Mouse (Mus musculus) kidney, embryonic 15.5 days (tissue): ENCODE data around the gene Sag. TPM values are rescaled to one million over a fixed set of nuclear protein-coding genes. Genes with fewer than 3 reads are reported as not detected.
A peak's percentile ranks its signal among the peaks of the same experiment; 100 is the strongest.
"Not testable (repeated sequence)": the region's sequence is repeated elsewhere in the genome, so short reads cannot be mapped to it uniquely, and the experiment has no call there.

Experiments used
- ATAC-seq: fragments of 200-750 bp; cut with Nextera tagmentation; replicated peaks from 2 replicates; pipeline ENCODE4 v1.8.0; 2017; ENCODE audit warnings: moderate TSS enrichment; ENCODE audit not compliant: low FRiP score
- H3K27ac ChIP-seq: fragments of 300-500 bp; sonication (generic); 2 replicates; pipeline ENCODE4 v1.5.1; 2015; ENCODE audit warnings: mild to moderate bottlenecking, inconsistent platforms
- H3K27me3 ChIP-seq: fragments of 300-500 bp; sonication (generic); 2 replicates; pipeline ENCODE4 v1.6.1; 2015; ENCODE audit warnings: inconsistent platforms
- H3K36me3 ChIP-seq: fragments of 300-500 bp; sonication (generic); 2 replicates; pipeline ENCODE4 v1.6.1; 2015; ENCODE audit warnings: inconsistent platforms
- H3K4me1 ChIP-seq: fragments of 300-500 bp; sonication (generic); 2 replicates; pipeline ENCODE4 v1.6.1; 2015; ENCODE audit warnings: inconsistent platforms
- H3K4me2 ChIP-seq: fragments of 300-500 bp; sonication (generic); 2 replicates; pipeline ENCODE4 v1.6.1; 2015; ENCODE audit warnings: moderate library complexity, mild to moderate bottlenecking, inconsistent platforms
- H3K4me3 ChIP-seq: fragments of 300-500 bp; sonication (generic); replicated peaks from 2 replicates; pipeline ENCODE4 v1.5.1; 2015; ENCODE audit warnings: mild to moderate bottlenecking, inconsistent platforms
- H3K9ac ChIP-seq: fragments of 300-500 bp; sonication (generic); 2 replicates; pipeline ENCODE4 v1.6.1; 2015; ENCODE audit warnings: mild to moderate bottlenecking, inconsistent platforms
- H3K9me3 ChIP-seq: fragments of 300-500 bp; sonication (generic); replicated peaks from 2 replicates; pipeline ENCODE4 v1.6.1; 2016; ENCODE audit warnings: inconsistent platforms
- WGBS: fragments of 180-500 bp; shearing (Covaris S2); methylation state at CpG from one replicate; pipeline ENCODE4 v1.1.7; 2015; ENCODE audit warnings: mixed read lengths; 5-methylcytosine and 5-hydroxymethylcytosine counted together
- polyA plus RNA-seq: library from polyadenylated mRNA; unstranded; fragments of >200 nt; fragmentation: Nextera tagmentation; extraction: Ambion mirVana; gene quantifications from 2 replicates; pipeline ENCODE4 v1.2.1, GENCODE M21; 2015

The Sag gene
- polyA plus RNA-seq, 1 experiment from 2014 or later: 3.1 TPM

GRCm38 (mm10) chr1:87825991-87826390 is 22.5 kb downstream of the Sag start:
- Histone ChIP-seq H3K9ac (no peak overlapping the region), H3K4me3 (no peak overlapping the region), H3K36me3 (no peaks in the 10 kb centered on the region), H3K4me2 (no peak overlapping the region), H3K27ac (no peak overlapping the region), H3K27me3 (no peaks in the 10 kb centered on the region), H3K4me1 (no peaks in the 10 kb centered on the region), H3K9me3 (no peaks in the 10 kb centered on the region)
- 82% methylated on average over 6 of the region's 6 CpGs for WGBS
- ATAC-seq: no peak

GRCm38 (mm10) chr1:87826474-87826873 is 23.0 kb downstream of the Sag start:
- no peaks in the 10 kb centered on the region for H3K9me3 ChIP-seq
- 78% methylated on average over 2 of the region's 2 CpGs for WGBS
- H3K4me2 ChIP-seq: no peak overlapping the region
- H3K36me3 ChIP-seq: no peaks in the 10 kb centered on the region
- no peak overlapping the region for H3K27ac ChIP-seq
- no peak overlapping the region for H3K9ac ChIP-seq
- ATAC-seq: no peak
- no peaks in the 10 kb centered on the region for H3K4me1 ChIP-seq
- H3K4me3 ChIP-seq: no peak overlapping the region
- no peaks in the 10 kb centered on the region for H3K27me3 ChIP-seq

- not testable (repeated sequence) for H3K4me3 ChIP-seq
- 91% methylated on average over 1 of the region's 1 CpGs for WGBS
Measured at GRCm38 (mm10) chr1:87827476-87827875, 24.0 kb downstream of the Sag start.

DNA sequence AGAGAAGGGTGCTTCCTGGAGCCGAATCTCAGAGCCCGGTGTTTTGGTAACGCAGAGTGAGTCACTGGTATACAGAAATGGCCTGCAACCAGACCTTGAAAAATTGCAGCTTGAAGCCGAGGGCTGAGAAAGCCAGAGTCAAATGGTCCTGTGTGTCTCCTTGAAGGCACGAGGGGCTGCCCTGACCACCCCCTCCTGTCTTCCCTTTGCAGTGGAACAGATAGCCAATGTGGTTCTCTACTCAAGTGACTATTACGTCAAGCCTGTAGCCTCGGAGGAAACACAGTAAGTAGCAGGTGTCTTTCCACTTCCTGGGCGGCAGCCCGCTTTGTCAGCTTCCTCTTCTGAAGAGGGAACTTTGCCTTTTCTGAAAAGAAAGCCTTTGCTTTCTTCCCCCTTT is 24.7 kb downstream of the Sag start:
- H3K4me1 ChIP-seq: no peaks in the 10 kb centered on the region
- H3K4me3 ChIP-seq: no peak overlapping the region
- H3K36me3 ChIP-seq: no peaks in the 10 kb centered on the region
- 66% methylated on average over 9 of the region's 9 CpGs for WGBS
- no peak overlapping the region for H3K4me2 ChIP-seq
- no peak overlapping the region for H3K9ac ChIP-seq
- H3K27me3 ChIP-seq: no peaks in the 10 kb centered on the region
- no peaks in the 10 kb centered on the region for H3K9me3 ChIP-seq
- ATAC-seq: no peak
- H3K27ac ChIP-seq: no peak overlapping the region

More at GRCm38 (mm10) chr1:87827476-87827875, 24.0 kb downstream of the Sag start:
- not testable (repeated sequence) for ATAC-seq, H3K27ac ChIP-seq, H3K36me3 ChIP-seq, H3K27me3 ChIP-seq, H3K9ac ChIP-seq, H3K4me2 ChIP-seq, H3K9me3 ChIP-seq, H3K4me1 ChIP-seq

DNA sequence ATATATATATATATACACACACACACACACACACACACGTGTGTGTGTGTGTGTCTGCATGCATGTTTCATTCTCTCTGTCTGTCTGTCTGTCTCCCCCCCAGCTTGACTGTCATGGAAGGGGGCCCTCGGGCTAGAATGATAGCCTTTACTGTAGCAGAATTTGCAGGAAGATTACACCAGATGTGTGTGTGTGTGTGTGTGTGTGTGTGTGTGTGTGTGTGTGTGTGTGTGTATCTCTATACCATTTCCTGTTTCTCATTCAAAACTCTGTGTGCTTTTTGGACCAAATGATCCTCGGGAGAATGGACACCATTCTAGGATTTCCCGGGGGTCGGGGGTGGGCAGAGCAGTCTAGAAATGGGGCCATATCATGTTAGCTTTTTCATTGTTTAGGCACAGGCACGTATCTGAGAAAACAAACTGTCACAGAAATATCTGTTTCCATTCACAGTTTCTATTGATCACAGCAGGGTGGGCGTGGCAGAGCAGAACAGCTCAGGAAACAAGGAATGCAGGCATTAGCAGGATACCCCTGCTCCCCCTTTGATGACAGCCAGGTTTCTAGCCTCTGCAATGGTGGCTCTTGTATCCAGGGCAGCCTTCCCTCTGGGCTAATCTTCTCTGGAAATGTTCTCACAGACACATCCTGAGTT is 25.6 kb downstream of the Sag start:
- no peak overlapping the region for H3K9ac ChIP-seq
- H3K9me3 ChIP-seq: no peaks in the 10 kb centered on the region
- WGBS: 53% methylated on average over 7 of the region's 7 CpGs
- no peak overlapping the region for H3K4me3 ChIP-seq
- ATAC-seq: no peak
- no peaks in the 10 kb centered on the region for H3K27me3 ChIP-seq
- H3K27ac ChIP-seq: no peak overlapping the region
- no peaks in the 10 kb centered on the region for H3K4me1 ChIP-seq
- no peak overlapping the region for H3K4me2 ChIP-seq
- H3K36me3 ChIP-seq: no peaks in the 10 kb centered on the region

DNA sequence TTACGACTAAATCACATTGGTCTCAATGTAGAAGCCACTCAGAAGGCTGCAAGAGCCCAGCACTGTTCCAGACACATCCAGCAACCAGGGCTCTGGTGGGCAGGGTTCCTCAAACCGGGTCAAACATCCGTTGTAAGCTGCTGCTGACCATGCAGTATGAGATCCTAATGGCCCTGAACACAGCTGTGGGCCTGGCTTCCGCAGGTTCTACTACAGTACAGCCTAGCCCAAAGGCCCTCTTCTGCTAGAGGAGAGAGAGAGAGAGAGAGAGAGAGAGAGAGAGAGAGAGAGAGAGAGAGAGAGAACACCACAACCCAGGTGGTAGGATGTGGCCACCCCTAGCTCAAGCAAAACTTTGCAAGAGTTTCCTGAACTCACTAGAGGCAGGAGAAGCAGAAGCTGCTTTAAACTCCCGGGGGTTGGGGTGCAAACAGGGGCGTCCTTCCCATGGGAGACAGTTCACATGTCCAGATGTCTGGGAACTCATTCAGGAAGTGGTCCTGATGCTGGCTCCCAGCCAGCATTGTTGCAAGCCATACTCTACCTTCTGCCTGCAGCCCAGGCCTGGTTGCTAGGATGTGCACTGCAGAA is 26.2 kb downstream of the Sag start:
- Histone ChIP-seq H3K4me2 (no peak overlapping the region), H3K27ac (no peak overlapping the region; the same call in 1 of the 2 replicates), H3K4me1 (no peaks in the 10 kb centered on the region), H3K9ac (no peak overlapping the region), H3K9me3 (no peaks in the 10 kb centered on the region), H3K4me3 (no peak overlapping the region), H3K36me3 (no peaks in the 10 kb centered on the region), H3K27me3 (no peaks in the 10 kb centered on the region)
- no peak for ATAC-seq
- 57% methylated on average over 6 of the region's 6 CpGs for WGBS

DNA sequence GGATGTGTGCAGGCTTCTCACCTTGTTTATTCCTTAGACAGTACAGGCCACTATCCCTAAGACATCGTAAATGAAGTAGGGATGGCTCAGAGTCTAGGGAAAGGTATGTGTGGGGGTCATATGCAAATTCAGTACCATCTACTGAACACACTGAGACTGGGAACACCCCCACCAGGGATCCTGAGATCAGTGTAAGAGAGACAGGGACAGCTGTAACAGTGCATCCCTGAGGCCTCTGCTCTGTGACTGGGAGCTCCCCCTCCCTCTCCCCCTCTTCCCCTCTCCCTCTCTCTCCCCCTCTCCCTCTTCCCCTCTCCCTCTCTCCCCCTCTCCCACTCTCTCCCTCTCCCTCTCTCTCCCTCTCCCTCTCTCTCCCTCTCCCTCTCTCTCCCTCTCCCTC is 33.0 kb downstream of the Sag start:
- no peak overlapping the region for H3K27ac ChIP-seq
- H3K4me2 ChIP-seq: no peak overlapping the region
- no peaks in the 10 kb centered on the region for H3K9me3 ChIP-seq
- H3K36me3 ChIP-seq: no peaks in the 10 kb centered on the region
- ATAC-seq: no peak; the same call in 1 of the 2 replicates
- no peak overlapping the region for H3K4me3 ChIP-seq
- WGBS: 68% methylated on average over 1 of the region's 1 CpGs
- no peak overlapping the region for H3K9ac ChIP-seq
- H3K27me3 ChIP-seq: no peaks in the 10 kb centered on the region
- H3K4me1 ChIP-seq: peaks cover 9% of the 10 kb centered on the region

GRCm38 (mm10) chr1:87837018-87837417 is 33.5 kb downstream of the Sag start:
- 0 out of 2 replicates have a peak, but pooled peaks have one; percentile 29 for ATAC-seq
- 47% methylated on average over 5 of the region's 5 CpGs for WGBS
- Histone ChIP-seq H3K4me1 (peaks cover 9% of the 10 kb centered on the region), H3K27ac (peak overlapping the region; percentile 56), H3K36me3 (no peaks in the 10 kb centered on the region), H3K4me3 (no peak overlapping the region), H3K9me3 (no peaks in the 10 kb centered on the region), H3K27me3 (no peaks in the 10 kb centered on the region), H3K9ac (no peak overlapping the region), H3K4me2 (no peak overlapping the region)

DNA sequence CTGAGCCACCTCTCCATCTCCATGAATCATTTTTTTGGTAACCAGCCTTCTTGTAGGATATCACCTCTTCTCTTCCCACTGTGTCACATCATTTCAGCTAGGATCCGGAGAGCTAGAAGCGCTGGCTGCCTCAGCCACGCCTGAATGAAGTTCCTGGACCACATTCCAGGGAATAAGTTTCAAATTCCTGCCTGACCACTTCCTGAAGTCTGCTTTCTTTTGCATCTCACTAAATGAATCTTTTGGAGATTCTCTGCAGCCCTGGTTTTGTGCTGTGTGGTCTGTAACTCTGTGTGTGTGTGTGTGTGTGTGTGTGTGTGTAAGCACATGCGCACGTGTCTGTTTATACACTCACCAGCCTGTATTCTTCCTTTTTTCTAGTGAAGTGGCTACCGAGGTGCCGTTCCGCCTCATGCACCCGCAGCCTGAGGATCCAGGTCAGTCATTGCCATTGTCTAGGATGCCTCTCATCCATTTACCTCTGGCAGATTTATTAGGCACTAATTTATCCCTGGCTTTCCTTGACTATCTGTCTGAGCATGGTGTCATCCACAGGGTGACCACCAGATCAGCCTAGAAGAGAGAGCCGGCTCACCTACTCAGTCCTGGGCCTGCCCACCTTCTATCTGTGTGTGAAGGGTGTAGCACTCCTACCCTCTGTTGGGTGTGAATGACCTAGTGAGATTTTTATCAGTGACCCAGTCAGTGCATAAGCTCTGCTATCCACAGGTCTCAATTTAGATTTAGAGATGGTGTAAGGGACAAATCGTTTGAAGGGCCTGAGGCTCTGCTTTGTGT is 37.1 kb downstream of the Sag start:
- H3K4me2 ChIP-seq: no peak overlapping the region
- 36% methylated on average over 11 of the region's 11 CpGs for WGBS
- no peaks in the 10 kb centered on the region for H3K9me3 ChIP-seq
- no peak overlapping the region for H3K4me3 ChIP-seq
- ATAC-seq: peak; percentile 56
- H3K9ac ChIP-seq: no peak overlapping the region
- no peaks in the 10 kb centered on the region for H3K36me3 ChIP-seq
- H3K27ac ChIP-seq: no peak overlapping the region
- peaks cover 9% of the 10 kb centered on the region for H3K4me1 ChIP-seq
- H3K27me3 ChIP-seq: no peaks in the 10 kb centered on the region

- Histone ChIP-seq H3K27me3 (no peaks in the 10 kb centered on the region), H3K9me3 (no peaks in the 10 kb centered on the region), H3K4me1 (peaks cover 23% of the 10 kb centered on the region), H3K36me3 (no peaks in the 10 kb centered on the region), H3K27ac (peak overlapping the region; percentile 58), H3K4me2 (no peak overlapping the region), H3K4me3 (no peak overlapping the region), H3K9ac (no peak overlapping the region)
- ATAC-seq: peak; percentile 52; the same call in 1 of the 2 replicates
- 13% methylated on average over 2 of the region's 2 CpGs for WGBS
Measured at GRCm38 (mm10) chr1:87846801-87847474, 43.5 kb downstream of the Sag start.

- Histone ChIP-seq H3K27me3 (no peaks in the 10 kb centered on the region), H3K4me3 (no peak overlapping the region), H3K9me3 (no peaks in the 10 kb centered on the region), H3K9ac (no peak overlapping the region), H3K4me2 (no peak overlapping the region), H3K4me1 (peaks cover 26% of the 10 kb centered on the region), H3K27ac (no peak overlapping the region), H3K36me3 (no peaks in the 10 kb centered on the region)
- no peak for ATAC-seq
- 29% methylated on average over 4 of the region's 4 CpGs for WGBS
Measured at GRCm38 (mm10) chr1:87847475-87848168, 44.1 kb downstream of the Sag start.
